Mouse (Mus musculus) urinary bladder, postnatal 36 days (tissue): ENCODE measurements at regions not wholly inside any gene's neighbourhood (a gene's known extent, or its start where the extent isn't known, plus 50 kb on each side); places are given as distances from the start of the nearest gene placed in this dataset.

Experiments
- DNase-seq, 2 experiments: peaks; one replicate each; pipeline ENCODE4 v3.0.0; 2022; ENCODE audit warnings: low spot score in 2 of 2, mixed read lengths in 1 of 2

DNA sequence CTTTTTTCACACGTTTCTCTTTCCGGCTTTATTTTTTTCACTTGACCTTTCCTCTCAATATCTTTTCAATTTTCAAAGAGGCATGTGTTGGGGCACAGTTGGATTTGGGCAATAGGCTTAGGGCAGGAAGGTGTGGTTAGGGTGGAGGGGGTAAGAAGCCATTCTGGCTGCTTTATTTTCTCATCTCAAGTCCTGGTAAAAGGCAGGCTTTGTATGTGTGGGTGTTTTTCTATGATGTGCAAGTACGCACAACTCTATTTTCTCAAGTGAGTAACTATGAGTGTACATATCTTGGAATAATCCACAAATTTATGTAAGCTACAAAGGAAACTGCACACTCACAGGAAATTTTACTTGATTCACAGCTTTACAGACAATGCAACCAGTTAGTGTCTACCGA is 121.5 kb upstream of the Ifne start:
- DNase-seq: no peak

DNA sequence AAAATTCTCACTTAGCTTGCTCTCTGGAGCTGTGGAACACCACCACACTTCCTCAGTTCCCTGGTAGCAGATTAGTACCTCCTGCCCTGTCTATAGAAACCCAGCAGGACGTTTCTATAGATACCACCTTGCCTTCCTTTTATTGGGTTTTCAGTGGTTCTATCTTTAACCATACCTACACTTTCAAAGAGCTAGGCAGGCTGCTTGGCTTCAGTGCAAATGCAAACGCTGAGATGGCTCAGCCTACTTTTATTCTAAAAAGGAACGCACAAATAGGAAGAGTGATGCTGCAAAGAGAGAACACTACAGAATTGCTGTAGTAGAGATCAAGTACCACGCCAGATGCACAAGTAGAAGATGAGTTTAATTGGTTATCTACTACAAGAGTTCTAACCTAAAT is 120.9 kb upstream of the Ifne start:
- DNase-seq: no peak

DNA sequence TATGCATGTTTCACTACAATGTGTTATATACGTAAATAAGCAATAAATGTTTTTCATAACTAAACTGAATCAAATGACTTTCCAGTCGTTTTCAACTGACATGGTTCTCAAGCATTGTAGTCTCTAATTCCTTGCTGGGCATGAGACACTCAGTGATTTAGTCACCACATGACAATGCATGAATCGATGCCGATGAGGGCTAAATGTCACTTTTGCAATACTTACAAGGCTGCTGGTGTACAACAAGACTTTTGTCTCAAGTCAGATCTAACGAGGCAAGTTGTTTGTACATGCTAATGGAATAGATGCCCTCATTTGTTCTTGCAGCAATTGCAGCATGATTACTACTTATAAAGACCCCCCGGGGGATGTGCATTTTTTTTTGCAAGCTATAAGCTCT is 120.2 kb upstream of the Ifne start:
- DNase-seq: no peak

DNA sequence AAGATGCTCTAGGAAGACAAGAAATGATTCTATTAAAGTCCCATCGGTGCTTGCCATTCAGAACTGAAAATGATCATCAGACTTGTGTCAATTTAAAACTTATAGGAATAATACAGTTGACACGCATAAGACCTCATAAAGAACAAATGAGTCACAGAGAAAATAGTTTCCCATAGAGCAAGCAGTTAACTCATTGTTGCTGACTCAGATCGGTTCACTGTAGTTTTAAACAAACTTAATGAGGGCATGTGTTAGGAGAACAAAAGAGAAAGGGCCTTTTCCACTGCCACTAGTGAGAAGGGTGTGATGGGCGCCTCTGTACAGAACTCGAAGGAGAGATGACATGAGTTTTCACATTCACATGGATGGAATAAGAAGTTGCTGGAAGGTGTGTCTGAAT is 118.3 kb upstream of the Ifne start:
- no peak for DNase-seq

DNA sequence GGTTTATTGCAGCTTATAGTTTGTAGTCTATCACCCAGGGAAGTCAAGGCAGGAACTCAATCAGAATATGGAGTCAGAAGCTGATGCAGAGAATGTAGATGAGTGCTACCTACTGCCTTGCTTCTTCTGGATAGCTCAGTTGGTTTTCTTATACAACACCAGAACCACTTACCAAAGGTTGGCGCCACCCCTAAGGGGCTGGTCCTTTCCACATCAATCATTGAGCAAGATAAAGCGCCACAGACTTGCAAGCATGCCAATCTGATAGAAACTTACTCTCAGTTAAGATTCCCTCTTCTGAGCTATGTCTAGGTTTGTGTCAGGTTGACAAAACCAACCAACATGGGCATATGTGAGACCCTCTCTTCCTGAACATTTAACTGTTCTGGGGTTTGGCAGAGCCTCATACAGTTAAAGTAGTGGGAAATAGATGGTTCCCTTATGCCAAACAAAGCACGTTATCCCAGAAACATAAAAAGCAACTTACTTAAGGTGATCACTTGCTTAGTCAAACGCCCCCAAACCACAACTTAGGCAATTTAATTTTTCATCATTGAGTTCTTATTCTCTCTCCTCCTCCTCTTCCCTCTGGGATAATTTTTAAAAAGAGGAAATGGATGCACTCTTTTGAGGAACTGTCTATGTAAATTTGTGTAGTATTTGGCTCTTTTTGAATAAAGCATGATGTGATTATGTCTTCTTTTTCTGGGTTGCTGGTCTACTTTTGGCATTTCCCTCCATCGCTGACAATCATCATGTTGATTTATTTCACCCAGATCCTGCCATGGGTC is 115.3 kb upstream of the Ifne start:
- no peak for DNase-seq

DNA sequence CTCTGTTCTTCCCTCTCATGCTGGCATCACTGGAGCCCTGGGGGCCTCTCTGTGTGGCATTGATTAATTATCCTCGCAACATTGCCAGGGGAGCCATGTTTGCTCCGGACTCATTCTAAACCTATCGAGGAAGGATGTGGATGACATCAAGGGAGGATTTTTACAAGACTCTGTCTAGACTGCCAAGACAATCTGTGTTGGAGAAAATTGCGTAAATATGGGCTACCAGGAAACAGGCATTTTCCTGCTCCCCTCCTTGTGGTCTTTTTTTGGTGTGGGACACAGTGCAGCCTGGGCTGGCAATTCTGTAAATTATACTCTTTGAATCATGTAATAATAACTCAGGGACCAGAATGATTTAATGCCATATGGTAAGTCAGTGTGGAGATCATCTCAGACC is 114.5 kb upstream of the Ifne start:
- no peak for DNase-seq

DNA sequence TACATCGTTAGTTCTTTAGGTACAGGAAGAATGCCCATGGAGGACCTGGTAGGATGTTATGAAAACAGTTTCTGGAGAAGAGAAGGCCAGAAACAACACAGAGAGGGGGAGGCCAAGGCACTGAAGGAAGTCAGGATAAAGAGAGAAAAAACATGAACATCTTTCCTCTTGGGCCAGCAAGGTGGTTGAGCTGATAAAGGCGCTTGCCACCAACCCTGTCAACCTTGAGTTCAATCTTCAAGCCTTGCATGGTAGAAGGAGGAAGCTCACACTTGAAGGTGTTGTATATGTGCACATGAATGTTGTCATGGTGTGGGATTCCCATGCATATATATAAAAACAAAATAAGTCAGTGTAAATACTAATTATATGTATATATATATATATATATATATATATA is 112.5 kb upstream of the Ifne start:
- no peak for DNase-seq

DNA sequence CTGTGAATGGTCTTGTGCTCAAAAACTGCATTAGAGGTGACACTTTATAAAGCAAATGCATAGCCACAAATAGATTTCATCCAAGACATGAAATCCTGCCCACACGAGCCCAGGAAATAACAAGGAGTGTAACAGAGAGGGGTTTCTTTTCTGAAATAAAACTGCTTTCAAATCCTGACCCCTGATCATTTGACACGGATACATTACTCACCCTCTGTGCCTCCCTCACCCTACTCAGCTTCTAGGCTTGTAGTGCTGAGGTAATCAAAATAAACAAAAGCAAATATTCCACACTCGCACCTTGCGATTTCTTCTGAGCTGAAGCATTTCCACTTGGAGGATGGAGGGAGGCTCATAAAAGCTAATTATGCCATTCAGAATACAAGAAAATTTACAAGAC is 108.4 kb upstream of the Ifne start:
- DNase-seq: no peak

DNA sequence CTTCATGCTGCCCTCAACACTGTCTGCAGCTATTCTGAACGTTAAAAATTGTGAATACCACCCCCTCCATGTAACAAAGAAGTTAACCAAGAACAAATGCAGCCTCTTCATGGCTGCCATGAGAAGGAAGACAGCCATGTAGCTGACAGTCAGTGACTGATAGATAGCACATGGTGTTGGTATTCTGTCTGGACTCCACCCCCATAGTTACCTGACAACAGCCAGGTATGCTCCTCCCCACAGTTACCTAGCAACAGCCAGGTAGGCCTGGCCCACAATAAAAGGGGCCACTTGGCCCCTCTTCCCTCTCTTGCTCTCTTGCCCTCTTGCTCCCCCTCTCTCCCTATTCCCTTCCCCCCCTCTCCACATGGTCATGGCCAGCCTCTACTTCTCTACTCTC is 107.1 kb upstream of the Ifne start:
- DNase-seq: no peak

DNA sequence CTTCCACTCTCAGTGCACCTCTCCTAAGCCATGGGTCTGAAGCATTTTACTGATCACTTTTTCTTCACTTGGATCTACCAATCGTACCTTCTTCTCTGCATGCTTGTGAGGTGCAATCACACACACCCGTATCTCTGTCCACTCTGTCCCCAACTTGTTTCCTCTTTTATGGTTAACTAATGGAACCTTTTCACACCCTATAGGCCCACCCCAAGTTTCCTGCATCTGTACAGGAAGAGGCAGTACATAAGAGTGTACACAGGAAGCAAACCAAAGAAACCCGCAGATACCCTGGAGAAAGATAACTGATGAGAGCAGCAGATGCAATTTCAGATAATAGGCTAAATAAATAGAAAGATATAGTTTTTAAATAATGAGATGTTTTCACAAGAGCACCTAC is 102.5 kb upstream of the Ifne start:
- no peak for DNase-seq

DNA sequence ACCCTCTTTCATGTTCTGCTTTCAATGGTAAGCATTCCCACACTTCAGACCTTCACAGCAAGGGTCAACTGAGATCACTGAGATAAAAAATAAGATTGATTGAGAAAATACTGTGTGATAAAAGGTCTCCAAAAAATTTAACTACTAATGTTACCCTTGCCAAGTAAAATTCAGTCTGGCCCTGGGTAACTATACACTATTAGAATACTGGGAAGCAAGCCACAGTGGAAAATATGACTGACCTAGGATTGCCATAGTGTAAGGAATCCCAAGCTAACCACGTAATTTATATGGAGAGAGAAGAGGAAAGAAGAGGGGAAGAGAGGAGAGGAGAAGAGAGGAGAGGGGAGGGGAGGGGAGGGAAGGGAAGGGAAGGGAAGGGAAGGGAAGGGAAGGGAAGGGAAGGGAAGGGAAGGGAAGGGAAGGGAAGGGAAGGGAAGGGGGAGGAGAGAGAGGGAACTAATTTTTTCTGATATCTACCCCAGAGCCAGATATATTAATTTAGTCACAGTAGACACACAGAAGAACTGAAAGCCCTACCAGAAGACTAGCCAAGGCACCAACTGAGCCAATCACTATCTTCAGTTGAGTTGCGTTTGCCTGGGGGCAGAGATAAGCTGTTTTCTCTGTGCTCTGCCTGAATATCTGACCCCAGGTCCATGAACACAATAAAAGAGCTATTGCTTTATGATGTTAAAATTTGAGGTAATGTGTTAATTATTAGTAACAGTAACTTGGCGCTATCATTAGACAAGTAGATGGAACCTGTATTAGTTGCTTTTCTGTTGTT is 97.3 kb upstream of the Ifne start:
- DNase-seq: no peak

DNA sequence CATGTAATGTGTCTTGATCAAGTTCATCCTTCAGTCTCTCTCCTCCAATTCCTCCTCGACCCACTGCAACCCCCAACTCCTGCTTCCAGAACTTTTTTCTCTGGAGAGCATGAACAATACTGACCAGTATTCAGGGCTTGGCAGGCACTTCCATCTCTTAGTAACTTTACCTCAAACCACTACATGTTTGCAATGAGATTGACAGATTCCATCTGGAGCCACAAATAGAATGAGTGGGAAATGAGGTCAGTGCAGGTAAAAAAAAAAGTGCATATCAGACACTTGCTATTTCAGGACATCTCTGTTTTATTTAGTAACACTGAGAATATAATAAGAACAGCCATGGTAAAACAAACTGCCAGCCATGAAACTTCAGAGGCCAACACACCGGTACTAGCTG is 94.5 kb upstream of the Ifne start:
- DNase-seq: no peak

DNA sequence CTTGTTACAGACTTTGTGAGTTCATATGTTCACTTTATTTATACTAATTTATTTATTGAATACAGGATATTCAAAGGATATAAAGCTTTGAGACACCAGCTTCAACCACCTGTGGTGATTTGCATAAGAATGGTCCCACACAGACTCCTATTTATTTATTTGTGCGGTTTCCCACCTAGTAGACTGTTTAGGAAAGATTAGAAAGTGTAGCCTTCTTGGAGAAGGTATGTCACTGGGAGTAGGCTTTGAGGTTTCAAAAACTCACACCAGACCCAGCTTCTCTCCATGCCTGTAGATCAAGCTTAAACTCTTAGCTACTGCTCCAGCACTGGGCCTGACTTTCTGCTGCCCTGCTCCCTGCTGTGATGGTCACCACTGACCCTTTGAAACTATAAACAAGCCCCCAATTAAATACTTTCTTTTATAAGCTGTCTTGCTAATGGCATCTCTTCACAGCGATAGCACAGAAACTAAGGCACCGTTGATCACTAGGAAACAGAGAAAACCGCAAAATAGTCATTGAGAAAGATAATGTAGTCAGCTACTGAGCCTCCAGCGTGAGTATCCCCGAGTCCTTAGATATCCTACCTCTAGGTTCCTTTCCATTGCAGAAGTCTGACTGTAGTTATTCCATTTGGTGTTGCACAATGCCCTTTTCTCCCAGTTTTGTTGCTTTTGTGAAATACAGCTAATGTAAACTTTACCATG is 89.3 kb upstream of the Ifne start:
- no peak for DNase-seq

DNA sequence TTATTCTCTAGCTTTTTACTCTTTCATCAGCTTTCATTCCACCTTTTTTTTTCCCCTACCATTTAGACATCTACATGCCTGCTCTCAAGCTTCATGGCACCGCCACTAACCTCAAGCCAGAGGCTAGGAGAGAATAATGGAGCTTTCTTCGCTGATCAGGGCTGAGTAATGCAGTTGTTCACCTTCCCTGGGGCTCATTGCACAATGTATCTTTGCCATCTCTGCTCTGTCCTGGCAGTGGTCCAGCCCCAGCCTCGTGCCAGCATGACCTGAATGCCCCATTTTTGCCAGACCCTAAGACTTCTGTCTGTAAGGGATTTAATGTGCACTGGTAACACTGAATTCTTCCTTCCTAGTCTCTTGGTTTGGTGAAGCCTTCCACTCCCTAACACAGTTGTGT is 79.6 kb upstream of the Ifne start:
- peak in 1 of 2 experiments; percentile 34 for DNase-seq

DNA sequence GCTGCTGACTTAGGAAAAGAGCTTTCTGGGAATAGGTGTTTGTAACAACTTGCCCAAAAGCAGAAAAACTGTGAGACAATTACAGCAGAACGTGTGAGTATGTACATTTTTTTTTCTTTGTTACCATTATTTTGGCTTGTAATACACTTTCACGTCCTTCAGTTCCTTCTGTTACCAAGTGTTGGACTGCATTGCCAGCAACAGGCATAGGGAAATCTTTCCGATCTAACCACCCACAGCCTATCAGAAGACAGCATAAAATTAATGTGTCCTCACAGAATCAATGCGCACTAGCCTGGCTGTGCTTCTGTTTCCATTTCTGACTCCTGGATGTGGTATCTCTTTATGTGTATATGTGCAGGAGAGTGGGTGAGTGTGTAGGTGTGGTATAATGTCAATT is 76.6 kb upstream of the Ifne start:
- no peak for DNase-seq

DNA sequence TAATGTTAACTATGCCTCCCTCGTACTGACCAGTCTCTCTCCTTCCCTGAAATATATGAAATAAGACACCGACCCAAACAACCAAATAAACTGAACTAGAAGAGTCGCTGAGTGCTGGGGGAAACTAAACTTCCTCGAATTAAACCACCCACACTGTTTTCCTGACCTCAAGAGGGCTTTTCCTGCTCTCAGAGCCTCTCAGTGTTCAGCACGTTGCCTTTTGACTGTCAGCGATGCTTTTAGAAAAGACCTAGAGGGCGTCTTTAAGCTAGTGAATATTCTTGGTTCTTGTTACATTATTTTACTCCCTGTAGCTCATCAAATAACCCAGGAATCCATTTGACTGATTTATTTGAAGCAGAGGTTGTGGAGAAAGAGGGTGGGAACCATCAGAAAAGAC is 76.2 kb upstream of the Ifne start:
- DNase-seq: no peak

DNA sequence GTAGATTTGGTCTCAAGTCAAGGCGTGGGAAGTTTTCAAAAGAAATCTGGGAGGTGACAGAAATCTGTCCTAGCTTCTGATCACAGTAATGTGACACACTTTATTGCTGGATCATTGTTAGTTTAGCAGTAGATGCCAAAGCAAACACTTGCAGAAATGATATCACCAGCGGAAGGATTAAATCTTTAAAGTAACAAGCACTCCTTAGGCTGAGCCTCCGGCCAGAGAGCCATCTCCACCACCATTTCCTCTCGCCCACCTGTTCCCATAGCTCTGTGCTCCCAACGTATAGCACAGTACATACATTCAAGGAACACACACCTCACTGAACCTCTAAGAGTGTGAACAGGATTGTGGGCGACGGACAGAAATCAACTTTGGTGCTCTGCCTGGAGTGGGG is 75.6 kb upstream of the Ifne start:
- no peak for DNase-seq

DNA sequence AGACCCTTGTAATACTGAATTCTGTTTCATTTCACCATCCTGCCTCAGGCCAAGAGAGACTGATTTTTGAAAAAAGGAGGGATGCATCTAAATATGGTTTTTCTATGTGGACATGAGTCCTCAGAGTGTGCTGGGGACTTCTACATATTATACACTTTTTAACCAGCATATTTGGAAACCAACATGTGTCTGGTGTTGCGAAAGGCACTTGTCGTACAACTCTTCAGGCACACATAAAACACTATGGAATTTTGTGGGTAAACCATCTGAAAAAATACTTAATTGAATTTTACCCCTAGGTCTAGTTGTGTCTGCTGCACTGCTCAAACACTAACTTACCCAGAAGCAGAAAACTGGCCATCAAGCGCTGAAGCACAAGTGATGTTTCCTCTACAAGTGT is 74.0 kb upstream of the Ifne start:
- DNase-seq: no peak

DNA sequence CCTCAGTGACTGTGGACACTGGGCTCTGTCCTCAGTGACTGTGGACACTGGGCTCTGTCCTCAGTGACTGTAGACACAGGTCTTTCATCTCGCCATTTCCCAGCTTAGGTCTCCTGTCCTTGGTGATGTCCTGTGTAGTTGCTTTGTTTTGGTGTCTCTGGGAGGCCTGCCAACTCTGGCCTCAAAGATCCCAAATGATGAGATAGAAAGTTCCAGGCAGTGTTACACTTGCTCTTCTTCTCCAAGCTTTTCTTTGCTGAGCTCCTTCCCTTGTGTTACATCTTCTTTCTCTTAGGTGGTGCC is 71.0 kb upstream of the Ifne start:
- no peak for DNase-seq

DNA sequence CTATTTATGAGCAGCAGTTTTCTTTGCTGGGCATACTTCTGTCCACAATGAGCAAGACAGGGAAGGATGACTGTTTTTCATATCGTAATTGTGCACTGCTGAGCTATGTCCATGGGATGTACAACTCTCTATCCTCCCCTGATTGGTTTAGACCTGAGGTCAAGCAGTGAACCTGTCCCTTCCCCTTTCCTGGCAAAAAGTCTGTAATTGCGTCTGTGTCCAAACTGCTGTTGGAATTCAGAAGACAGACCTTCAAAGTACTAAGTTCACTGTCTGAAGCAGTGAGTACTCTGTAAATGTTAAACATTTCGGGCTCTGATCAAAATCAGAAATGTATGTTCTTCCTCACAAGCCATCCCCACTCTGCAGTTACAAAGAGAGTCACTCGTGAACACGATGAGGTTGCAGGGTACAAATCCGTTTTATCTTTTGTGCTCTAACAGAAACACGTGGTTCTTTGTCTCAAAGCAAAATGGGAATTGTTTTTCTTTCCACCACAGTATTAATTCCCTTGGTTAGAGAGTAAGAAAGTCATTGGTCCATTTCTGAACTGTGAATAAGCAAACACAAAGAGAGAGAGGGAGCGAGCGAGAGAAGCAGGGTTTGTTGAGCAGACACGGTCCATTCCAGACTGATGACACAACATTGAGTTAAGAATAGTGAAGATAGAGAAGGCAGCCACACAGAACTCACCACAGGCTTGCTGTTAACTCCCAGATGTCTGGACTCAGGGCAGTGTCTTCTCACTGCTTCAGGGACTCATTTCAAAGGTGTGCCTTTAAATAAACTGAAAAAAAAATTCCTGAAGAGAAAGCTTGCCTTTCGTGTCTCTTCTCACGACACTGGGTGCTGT is 70.4 kb upstream of the Ifne start:
- DNase-seq: no peak

DNA sequence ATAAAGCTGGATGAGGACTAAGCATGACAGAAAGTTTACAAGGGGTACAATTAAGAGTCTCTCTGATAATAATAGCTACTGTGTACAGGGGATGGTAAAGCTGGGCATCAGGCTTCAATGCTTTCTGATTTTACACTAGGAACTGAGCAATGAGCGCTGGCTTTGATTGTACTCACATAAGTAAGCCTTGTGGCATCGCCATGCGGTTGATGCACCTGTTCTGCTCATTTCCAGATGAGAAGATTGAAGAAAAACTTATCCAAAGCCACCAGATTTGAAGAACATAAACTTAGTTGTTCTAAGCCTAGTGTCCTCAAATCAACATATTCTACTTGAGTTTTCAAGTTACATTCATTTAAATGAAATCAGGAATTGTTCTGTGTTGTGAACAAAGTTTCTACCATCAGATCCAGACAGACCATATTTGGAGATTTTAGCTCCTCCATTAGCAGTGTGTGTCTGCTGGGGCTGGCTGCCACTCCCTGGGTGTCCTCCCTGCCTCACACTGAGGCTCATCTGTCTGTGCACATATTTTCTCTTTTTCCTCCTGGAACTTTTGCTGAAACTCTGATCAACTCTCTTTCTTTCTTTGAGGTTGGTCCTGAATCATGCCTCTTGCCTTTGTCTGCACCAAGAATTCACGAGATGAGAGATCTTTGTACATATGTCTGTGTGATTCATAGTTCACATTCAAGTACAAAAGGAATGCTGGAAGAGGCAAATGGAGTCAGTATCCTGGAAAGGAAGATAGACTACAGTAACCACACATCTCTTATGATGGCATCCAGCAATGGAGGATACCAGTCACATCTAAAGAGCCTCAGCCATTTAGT is 68.2 kb upstream of the Ifne start:
- no peak for DNase-seq
